Mouse (Mus musculus) frontal cortex, postnatal 25 days (tissue): Measurements from ENCODE around the gene Ubap1l.

Experiments used
- DNase-seq, 2 experiments: peaks; one replicate each; pipeline ENCODE4 v3.0.0; 2022; ENCODE audit warnings: low spot score in 2 of 2

Gene Ubap1l

GRCm38 (mm10) chr9:65410378-65410777, 49.5 kb downstream of the Ubap1l start:
- DNase-seq: no peak

- DNase-seq: no peak
Observed at GRCm38 (mm10) chr9:65411326-65411725, 50.5 kb downstream of the Ubap1l start.

GRCm38 (mm10) chr9:65417738-65418137, 56.9 kb downstream of the Ubap1l start:
- DNase-seq: no peak

GRCm38 (mm10) chr9:65419633-65420032, 58.8 kb downstream of the Ubap1l start:
- DNase-seq: no peak

GRCm38 (mm10) chr9:65422760-65423501, 62.1 kb downstream of the Ubap1l start, which contains the start of gene Slc51b:
Gene Slc51b, minus strand, starts transcription at chr9:65422955.
- DNase-seq: no peak

- no peak for DNase-seq
Observed at GRCm38 (mm10) chr9:65424393-65424792, 63.6 kb downstream of the Ubap1l start.

- no peak for DNase-seq
Observed at GRCm38 (mm10) chr9:65427511-65427910, 66.7 kb downstream of the Ubap1l start.

GRCm38 (mm10) chr9:65428003-65428402, 67.2 kb downstream of the Ubap1l start:
- no peak for DNase-seq
